Mouse (Mus musculus): Measurements from ENCODE around the gene Fcgr1. TPM values are rescaled to one million over a fixed set of nuclear protein-coding genes. Genes with fewer than 3 reads are reported as not detected.
"Not testable (repeated sequence)": the region's sequence is repeated elsewhere in the genome, so short reads cannot be mapped to it uniquely, and the experiment has no call there.

Fcgr1 gene
- polyA plus RNA-seq, 1 experiment from 2014 or later: 2.4 TPM

DNA sequence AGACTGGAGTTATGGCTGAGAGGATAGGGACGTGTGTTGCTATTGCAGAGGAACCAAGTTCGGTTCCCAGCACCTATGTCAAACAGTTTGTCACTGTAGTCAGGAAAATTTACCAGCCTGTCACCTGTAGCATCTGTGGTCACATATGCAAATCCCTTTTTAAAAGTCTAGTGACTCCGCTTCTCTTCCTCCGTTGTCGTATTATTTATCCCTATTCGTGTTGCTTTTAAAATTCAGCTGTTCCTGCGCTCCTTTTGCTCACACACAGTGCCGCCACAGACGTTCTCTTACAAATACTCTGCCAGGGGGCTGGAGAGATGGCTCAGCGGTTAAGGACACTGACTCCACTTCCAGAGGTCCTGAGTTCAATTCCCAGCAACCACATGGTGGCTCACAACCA, 28.8 kb upstream of the Fcgr1 start:
- H3K9ac ChIP-seq (replicated peaks): no peak overlapping the region
- no peaks in the 10 kb centered on the region for H3K9me3 ChIP-seq
- H3K4me1 ChIP-seq: peaks cover 5% of the 10 kb centered on the region; the same call in 1 of the 2 replicates
- ATAC-seq (ENCODE audit: low FRiP score, low read depth): no peak
- WGBS: 13% methylated on average over 10 of the region's 10 CpGs
- H3K27me3 ChIP-seq: peaks cover 42% of the 10 kb centered on the region
- H3K36me3 ChIP-seq: no peaks in the 10 kb centered on the region
- H3K4me3 ChIP-seq: no peak overlapping the region
- H3K27ac ChIP-seq (replicated peaks): no peak overlapping the region
- H3K4me2 ChIP-seq (replicated peaks): no peak overlapping the region

DNA sequence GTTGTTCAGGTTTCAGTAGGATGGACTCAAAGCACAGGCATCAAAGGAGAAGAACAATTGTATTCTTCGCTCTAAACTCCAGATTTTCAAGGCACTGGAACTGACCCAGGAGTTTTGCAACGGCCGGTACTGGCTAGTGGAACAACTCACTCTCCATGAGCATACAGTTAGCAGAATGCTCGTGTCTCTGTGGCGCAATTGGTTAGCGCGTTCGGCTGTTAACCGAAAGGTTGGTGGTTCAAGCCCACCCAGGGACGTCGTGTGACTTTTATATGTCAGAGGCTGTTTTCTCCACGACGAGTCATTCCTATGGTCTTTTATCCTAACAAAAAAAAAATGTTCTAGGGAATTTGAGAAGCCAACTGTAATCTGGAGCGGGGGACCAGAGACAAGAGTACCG, 28.1 kb upstream of the Fcgr1 start:
- no peak for ATAC-seq (ENCODE audit: low FRiP score, low read depth)
- Histone ChIP-seq H3K27me3 (peaks cover 37% of the 10 kb centered on the region), H3K9ac (replicated peaks) (no peak overlapping the region), H3K9me3 (no peaks in the 10 kb centered on the region), H3K4me2 (replicated peaks) (no peak overlapping the region), H3K36me3 (no peaks in the 10 kb centered on the region), H3K27ac (replicated peaks) (no peak overlapping the region), H3K4me1 (no peaks in the 10 kb centered on the region), H3K4me3 (no peak overlapping the region)
- WGBS: 13% methylated on average over 15 of the region's 15 CpGs

DNA sequence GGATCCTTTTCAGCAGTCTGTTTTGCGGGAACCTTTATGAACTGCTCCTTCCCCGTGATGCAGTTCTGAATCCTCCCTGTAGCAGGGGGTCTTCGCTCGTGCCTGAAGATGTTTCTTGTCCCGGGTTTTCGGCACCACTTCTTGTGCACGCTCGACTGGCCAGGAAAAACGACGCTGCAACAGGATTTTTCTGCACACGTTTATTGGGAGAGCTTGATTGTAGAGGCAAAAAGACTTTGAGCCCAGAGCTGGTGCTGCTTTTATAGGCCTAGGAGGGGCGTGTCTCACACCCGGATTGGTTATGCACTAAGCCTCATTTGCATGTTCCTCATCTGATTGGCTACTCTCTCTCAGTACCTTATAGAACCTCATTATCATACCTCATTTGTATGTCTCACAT, 26.2 kb upstream of the Fcgr1 start:
- WGBS: 92% methylated on average over 13 of the region's 13 CpGs
- not testable (repeated sequence) for H3K4me2 ChIP-seq (replicated peaks); ATAC-seq (ENCODE audit: low FRiP score, low read depth); H3K36me3 ChIP-seq; H3K4me1 ChIP-seq; H3K9me3 ChIP-seq; H3K9ac ChIP-seq (replicated peaks); H3K27ac ChIP-seq (replicated peaks); H3K4me3 ChIP-seq
- H3K27me3 ChIP-seq: peaks cover 21% of the 10 kb centered on the region

DNA sequence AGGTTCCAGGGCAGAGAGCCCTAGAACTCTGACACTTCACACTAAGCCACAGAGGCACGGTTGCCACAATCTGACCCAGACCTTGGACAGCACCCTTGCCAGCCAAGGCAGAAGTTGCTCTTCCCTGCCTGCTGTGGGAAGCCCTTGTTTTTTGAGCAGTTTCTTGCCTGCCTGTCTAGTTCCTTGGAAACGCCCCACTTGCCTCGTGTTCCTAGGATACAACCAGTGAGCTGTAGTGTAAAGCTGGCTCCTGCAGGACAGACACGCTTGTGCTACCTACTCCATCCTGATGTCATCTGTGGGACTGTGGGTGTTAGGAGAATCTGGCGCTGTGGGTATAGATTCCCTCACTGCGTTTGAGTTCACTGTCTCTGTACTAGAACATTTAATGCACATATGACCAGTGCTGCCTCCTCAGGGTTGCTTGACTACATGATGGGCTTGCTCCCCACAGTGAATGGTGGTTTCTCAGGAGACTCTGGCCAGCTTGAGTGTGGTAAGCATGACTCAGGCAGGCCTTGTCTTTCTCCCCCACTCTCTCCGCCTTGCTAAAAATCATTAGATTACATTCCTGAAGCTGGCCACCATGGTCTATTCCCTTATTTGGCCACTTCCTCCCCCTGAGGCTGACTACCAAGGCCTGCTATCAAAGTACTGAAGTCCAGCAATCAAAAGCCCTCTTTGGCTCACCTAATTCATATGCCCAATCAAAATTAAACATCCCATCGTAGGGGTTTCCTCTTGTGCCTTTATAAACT, 18.8 kb upstream of the Fcgr1 start:
- Histone ChIP-seq H3K27me3 (no peaks in the 10 kb centered on the region), H3K4me2 (replicated peaks) (no peak overlapping the region), H3K4me3 (no peak overlapping the region), H3K27ac (replicated peaks) (no peak overlapping the region), H3K36me3 (no peaks in the 10 kb centered on the region), H3K9ac (replicated peaks) (no peak overlapping the region), H3K9me3 (no peaks in the 10 kb centered on the region), H3K4me1 (no peaks in the 10 kb centered on the region)
- 69% methylated on average over 8 of the region's 8 CpGs for WGBS
- no peak for ATAC-seq (ENCODE audit: low FRiP score, low read depth)

DNA sequence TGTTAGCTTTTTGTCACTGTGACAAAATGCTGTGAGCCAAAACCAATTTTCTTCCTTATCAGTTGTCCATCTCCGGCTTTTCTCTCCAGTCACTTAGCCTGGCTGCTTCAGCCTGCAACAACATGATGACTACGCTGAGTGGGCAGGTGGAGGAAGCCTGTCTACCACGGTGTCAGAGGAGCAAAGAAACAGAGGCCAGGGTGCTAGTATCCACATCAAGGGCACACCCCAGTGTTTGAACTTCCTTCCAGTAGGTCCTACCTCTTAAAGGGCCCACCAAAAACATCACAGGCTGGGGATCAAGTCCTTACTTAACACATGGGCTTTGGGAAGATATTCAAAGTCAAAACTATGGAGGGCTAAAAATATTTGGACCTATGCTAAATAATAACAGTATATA, 15.7 kb upstream of the Fcgr1 start:
- no peaks in the 10 kb centered on the region for H3K36me3 ChIP-seq
- H3K4me3 ChIP-seq: no peak overlapping the region
- WGBS: 73% methylated on average over 3 of the region's 3 CpGs
- H3K9me3 ChIP-seq: no peaks in the 10 kb centered on the region
- H3K27ac ChIP-seq (replicated peaks): no peak overlapping the region
- no peaks in the 10 kb centered on the region for H3K4me1 ChIP-seq
- no peaks in the 10 kb centered on the region for H3K27me3 ChIP-seq
- no peak overlapping the region for H3K9ac ChIP-seq (replicated peaks)
- no peak for ATAC-seq (ENCODE audit: low FRiP score, low read depth)
- no peak overlapping the region for H3K4me2 ChIP-seq (replicated peaks)

DNA sequence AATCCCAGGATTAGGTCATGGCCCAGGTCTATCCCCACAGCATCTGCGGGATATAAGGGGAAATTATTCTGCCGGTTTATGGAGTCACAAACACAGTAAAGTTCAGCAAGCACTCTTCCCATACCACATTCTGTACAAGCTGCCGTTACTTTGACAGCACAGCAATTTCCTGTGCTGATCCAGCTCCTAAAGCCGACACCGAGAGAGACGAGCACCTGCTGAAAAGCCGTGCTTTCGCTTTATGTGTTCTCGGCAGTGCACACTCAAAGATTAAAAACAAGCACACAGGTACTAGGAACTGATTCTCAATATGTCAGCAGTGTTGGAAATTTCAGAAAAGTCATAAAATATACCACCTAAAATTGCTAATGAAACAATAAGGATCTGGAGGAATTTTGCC, 12.7 kb upstream of the Fcgr1 start:
- WGBS: 90% methylated on average over 9 of the region's 9 CpGs
- Histone ChIP-seq H3K9me3 (no peaks in the 10 kb centered on the region), H3K4me3 (no peak overlapping the region), H3K36me3 (no peaks in the 10 kb centered on the region), H3K4me2 (replicated peaks) (no peak overlapping the region), H3K4me1 (no peaks in the 10 kb centered on the region), H3K27me3 (peaks cover 10% of the 10 kb centered on the region; the same call in 1 of the 2 replicates), H3K9ac (replicated peaks) (no peak overlapping the region), H3K27ac (replicated peaks) (no peak overlapping the region)
- ATAC-seq (ENCODE audit: low FRiP score, low read depth): no peak

DNA sequence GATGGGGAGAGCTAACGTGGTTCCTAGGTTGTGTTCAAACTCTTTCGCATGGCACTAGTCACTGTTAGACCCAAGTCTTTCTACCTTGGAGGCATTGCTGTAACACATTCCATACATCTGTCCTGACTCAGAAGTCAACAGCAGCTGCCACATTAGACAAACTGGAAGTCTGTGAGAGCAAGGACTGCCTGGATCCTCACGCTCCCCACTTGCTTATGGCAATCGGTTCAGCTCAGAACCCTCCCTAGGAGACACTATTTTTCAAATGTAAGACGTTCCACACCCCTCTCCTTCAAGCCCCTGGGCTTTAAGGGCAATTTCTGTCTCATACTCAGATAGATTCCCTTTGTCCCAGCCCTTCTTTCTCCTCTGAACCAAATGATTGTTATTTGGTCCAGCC, 8.3 kb upstream of the Fcgr1 start:
- ATAC-seq (ENCODE audit: low FRiP score, low read depth): no peak
- H3K36me3 ChIP-seq: no peaks in the 10 kb centered on the region
- no peaks in the 10 kb centered on the region for H3K4me1 ChIP-seq
- no peak overlapping the region for H3K9ac ChIP-seq (replicated peaks)
- 87% methylated on average over 5 of the region's 5 CpGs for WGBS
- no peaks in the 10 kb centered on the region for H3K9me3 ChIP-seq
- H3K27me3 ChIP-seq: peaks cover 16% of the 10 kb centered on the region
- no peak overlapping the region for H3K4me2 ChIP-seq (replicated peaks)
- no peak overlapping the region for H3K4me3 ChIP-seq
- H3K27ac ChIP-seq (replicated peaks): no peak overlapping the region

DNA sequence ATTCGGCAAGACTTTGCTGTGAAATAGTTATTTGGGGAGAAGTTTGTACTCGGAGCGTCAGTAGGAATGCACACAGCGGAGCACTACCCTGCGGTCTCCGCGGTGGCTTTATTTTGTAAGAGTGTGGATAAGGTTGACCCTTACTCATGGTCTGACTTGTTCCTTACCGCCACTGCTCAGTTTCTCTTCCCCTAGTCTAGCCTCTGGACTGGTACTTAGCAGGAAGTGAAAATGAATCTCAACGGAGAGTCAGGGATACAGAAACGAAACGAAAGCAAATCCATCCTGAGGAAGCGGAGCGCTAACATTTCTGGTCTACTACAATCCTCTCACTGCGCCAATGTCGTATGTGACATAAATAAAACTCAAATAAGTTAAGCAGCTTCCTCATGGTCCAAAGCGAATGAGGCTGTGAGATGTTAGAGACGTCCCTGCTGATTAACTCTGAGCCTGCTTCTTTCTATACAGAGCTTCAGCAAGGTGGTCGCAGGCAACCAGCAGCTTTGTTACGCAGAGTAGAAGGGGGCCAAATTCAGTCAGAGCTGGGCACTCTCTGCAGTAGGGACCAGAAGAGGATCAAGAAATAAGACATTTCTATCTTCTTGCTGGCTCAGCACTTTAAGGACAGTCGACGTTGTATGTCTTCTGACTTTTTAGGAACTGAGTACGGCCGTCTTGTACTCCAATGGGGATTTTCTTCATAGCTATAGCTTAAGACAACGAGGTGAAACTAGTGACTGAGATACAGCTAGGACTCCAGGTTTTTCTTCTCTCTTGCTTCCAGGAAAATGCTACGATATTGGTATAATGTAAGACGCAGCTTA, 7.1 kb upstream of the Fcgr1 start:
- H3K9me3 ChIP-seq: no peaks in the 10 kb centered on the region
- H3K4me2 ChIP-seq (replicated peaks): no peak overlapping the region
- H3K4me1 ChIP-seq: no peaks in the 10 kb centered on the region
- H3K27me3 ChIP-seq: peaks cover 16% of the 10 kb centered on the region
- no peak overlapping the region for H3K4me3 ChIP-seq
- no peak overlapping the region for H3K27ac ChIP-seq (replicated peaks)
- WGBS: 82% methylated on average over 26 of the region's 26 CpGs
- H3K9ac ChIP-seq (replicated peaks): no peak overlapping the region
- no peak for ATAC-seq (ENCODE audit: low FRiP score, low read depth)
- H3K36me3 ChIP-seq: no peaks in the 10 kb centered on the region

DNA sequence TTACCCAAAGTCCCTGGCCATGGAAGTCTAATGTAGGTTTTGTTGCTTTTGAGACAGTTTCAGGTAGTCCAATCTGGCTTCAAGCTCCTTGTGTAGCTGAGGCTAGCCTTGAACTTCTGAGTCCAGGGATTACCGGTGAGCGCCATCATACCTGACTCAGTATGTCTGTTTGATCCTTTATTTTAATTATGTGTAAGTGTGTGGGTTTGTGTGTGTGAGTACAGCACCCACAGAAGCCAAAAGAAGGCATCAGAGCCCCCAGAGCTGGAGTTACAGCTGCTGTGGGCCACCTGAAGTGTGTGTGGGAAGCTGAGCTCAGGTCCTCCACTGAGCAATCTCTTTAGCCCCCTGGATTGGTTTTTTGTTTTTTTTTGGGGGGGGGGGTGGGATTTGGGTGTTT, 5.8 kb upstream of the Fcgr1 start:
- no peaks in the 10 kb centered on the region for H3K4me1 ChIP-seq
- no peak overlapping the region for H3K9ac ChIP-seq (replicated peaks)
- no peaks in the 10 kb centered on the region for H3K9me3 ChIP-seq
- no peak overlapping the region for H3K27ac ChIP-seq (replicated peaks)
- ATAC-seq (ENCODE audit: low FRiP score, low read depth): no peak
- no peak overlapping the region for H3K4me3 ChIP-seq
- H3K4me2 ChIP-seq (replicated peaks): no peak overlapping the region
- 92% methylated on average over 2 of the region's 2 CpGs for WGBS
- no peaks in the 10 kb centered on the region for H3K36me3 ChIP-seq
- peaks cover 16% of the 10 kb centered on the region for H3K27me3 ChIP-seq

DNA sequence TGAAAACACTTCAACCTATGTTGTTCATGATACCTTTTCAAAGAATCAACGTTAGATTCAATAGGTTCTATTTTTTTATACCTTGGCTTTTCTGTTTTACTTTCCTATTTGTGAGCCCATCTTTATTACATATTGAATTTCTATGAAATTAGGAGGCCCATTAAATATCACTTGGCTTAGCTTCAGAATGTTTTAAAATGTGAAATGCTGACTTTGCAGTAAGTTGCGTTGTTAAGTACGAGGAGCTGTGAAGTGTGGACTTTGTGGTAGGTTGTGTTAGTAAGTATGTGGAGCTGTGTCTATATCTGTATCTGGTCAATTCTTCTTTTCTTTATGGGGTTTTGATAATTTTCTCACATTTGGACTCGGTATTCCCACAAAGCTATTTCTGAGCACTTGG, 4.6 kb upstream of the Fcgr1 start:
- no peak overlapping the region for H3K27ac ChIP-seq (replicated peaks)
- no peaks in the 10 kb centered on the region for H3K9me3 ChIP-seq
- H3K9ac ChIP-seq (replicated peaks): no peak overlapping the region
- WGBS: 94% methylated on average over 4 of the region's 4 CpGs
- H3K27me3 ChIP-seq: peaks cover 16% of the 10 kb centered on the region
- no peaks in the 10 kb centered on the region for H3K36me3 ChIP-seq
- H3K4me3 ChIP-seq: no peak overlapping the region
- no peak overlapping the region for H3K4me2 ChIP-seq (replicated peaks)
- no peaks in the 10 kb centered on the region for H3K4me1 ChIP-seq
- no peak for ATAC-seq (ENCODE audit: low FRiP score, low read depth)

DNA sequence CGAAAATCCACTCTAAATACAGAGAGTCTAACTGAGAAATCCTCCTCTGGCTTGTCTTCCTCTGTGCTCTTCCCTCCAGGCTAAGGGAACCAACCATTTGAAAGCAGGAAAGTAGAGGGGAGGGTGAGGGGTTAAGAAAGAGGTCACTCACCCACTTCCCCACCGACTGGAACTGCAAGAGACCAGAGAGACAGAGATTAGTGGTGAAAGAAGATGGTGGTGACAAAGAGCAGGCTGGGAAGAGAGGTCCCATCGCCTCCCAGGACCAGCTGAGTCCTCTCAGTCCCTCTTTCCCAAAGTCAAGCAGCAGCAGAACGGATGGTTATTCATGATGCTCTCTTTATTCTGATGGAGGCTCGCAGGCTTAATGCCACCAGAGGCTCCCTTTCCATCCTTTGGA, 401 bp downstream of the Fcgr1 start:
- Histone ChIP-seq H3K27ac (replicated peaks) (no peak overlapping the region), H3K4me2 (replicated peaks) (no peak overlapping the region), H3K9ac (replicated peaks) (no peak overlapping the region), H3K27me3 (no peaks in the 10 kb centered on the region), H3K4me3 (no peak overlapping the region), H3K9me3 (no peaks in the 10 kb centered on the region), H3K36me3 (no peaks in the 10 kb centered on the region), H3K4me1 (no peaks in the 10 kb centered on the region)
- 42% methylated on average over 5 of the region's 5 CpGs for WGBS
- ATAC-seq (ENCODE audit: low FRiP score, low read depth): no peak

DNA sequence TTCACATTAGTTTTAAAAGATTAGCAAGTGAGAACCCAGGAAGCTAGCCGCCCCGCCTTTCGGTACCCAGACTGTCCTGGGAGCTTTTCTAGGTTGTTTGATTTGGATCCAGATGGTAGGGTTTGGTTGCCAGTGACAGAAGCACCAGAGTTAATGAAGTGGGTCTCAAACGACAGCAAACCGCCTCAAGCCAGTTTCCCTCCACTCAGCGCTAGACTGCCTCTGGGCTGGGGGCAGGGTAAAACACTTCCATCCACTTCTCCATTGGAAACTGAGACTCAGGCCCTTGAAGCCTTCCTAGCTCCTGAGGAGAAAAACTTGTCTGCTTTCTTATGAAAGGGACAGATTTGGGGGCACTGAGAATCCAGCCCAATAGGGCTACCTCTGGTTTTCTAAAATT, 1.1 kb downstream of the Fcgr1 start:
- Histone ChIP-seq H3K4me1 (no peaks in the 10 kb centered on the region), H3K27ac (replicated peaks) (no peak overlapping the region), H3K4me3 (no peak overlapping the region), H3K27me3 (no peaks in the 10 kb centered on the region), H3K36me3 (no peaks in the 10 kb centered on the region), H3K4me2 (replicated peaks) (no peak overlapping the region), H3K9ac (replicated peaks) (no peak overlapping the region), H3K9me3 (no peaks in the 10 kb centered on the region)
- no peak for ATAC-seq (ENCODE audit: low FRiP score, low read depth)
- WGBS: 77% methylated on average over 6 of the region's 6 CpGs

Data from midbrain, embryonic 12.5 days (tissue).